Mouse (Mus musculus) frontal cortex, postnatal 14 days (tissue): Measurements from ENCODE around the gene Zdhhc1.

ENCODE experiments used
- DNase-seq, 2 experiments: peaks; one replicate each; pipeline ENCODE4 v3.0.0; 2022; ENCODE audit warnings: low spot score in 2 of 2

Gene Zdhhc1

GRCm38 (mm10) chr8:105476628-105477413, 19.9 kb downstream of the Zdhhc1 start:
- no peak for DNase-seq

- no peak for DNase-seq
Observed at GRCm38 (mm10) chr8:105476161-105476560, 20.5 kb downstream of the Zdhhc1 start.

- DNase-seq: no peak
Observed at GRCm38 (mm10) chr8:105475742-105476141, 21.0 kb downstream of the Zdhhc1 start.

GRCm38 (mm10) chr8:105475254-105475653, 21.4 kb downstream of the Zdhhc1 start:
- DNase-seq: no peak

GRCm38 (mm10) chr8:105474680-105475079, 22.0 kb downstream of the Zdhhc1 start:
- no peak for DNase-seq

- no peak for DNase-seq
Observed at GRCm38 (mm10) chr8:105473816-105474606, 22.7 kb downstream of the Zdhhc1 start.

GRCm38 (mm10) chr8:105472983-105473382, 23.7 kb downstream of the Zdhhc1 start:
- no peak for DNase-seq

- DNase-seq: no peak
Observed at GRCm38 (mm10) chr8:105472414-105472932, 24.2 kb downstream of the Zdhhc1 start.

- DNase-seq: peak; percentile 69 to 80
Observed at GRCm38 (mm10) chr8:105471314-105472015, 25.2 kb downstream of the Zdhhc1 start, which contains the start of gene Tppp3. Gene Tppp3 (minus strand): TSS chr8:105471526.

GRCm38 (mm10) chr8:105470681-105471313, 25.9 kb downstream of the Zdhhc1 start:
- DNase-seq: no peak

GRCm38 (mm10) chr8:105470262-105470661, 26.4 kb downstream of the Zdhhc1 start:
- DNase-seq: no peak

GRCm38 (mm10) chr8:105469816-105470215, 26.9 kb downstream of the Zdhhc1 start:
- no peak for DNase-seq

GRCm38 (mm10) chr8:105469041-105469695, 27.5 kb downstream of the Zdhhc1 start:
- DNase-seq: no peak

- DNase-seq: no peak
Observed at GRCm38 (mm10) chr8:105468002-105468720, 28.5 kb downstream of the Zdhhc1 start.

- no peak for DNase-seq
Observed at GRCm38 (mm10) chr8:105467396-105467985, 29.2 kb downstream of the Zdhhc1 start.

GRCm38 (mm10) chr8:105466700-105467291, 29.9 kb downstream of the Zdhhc1 start:
- DNase-seq: no peak

- no peak for DNase-seq
Observed at GRCm38 (mm10) chr8:105466246-105466645, 30.5 kb downstream of the Zdhhc1 start.

- DNase-seq: no peak
Observed at GRCm38 (mm10) chr8:105464595-105464994, 32.1 kb downstream of the Zdhhc1 start.

GRCm38 (mm10) chr8:105461085-105461803, 35.5 kb downstream of the Zdhhc1 start:
- no peak for DNase-seq
